Mouse (Mus musculus) limb, embryonic 11.5 days (tissue): ENCODE results near the gene Tada1. TPM values are rescaled to one million over a fixed set of nuclear protein-coding genes. Genes with fewer than 3 reads are reported as not detected.
A peak's percentile ranks its signal among the peaks of the same experiment; 100 is the strongest.

ENCODE experiments used
- ATAC-seq: fragments of 200-750 bp; cut with Nextera tagmentation; 2 replicates; pipeline ENCODE4 v1.8.0; 2017; ENCODE audit warnings: low read depth; ENCODE audit not compliant: insufficient number of reproducible peaks, low FRiP score, low TSS enrichment
- DNase-seq: peaks from one replicate; pipeline ENCODE4 v3.0.0-alpha.2; 2015; ENCODE audit warnings: low spot score
- H3K27ac ChIP-seq: fragments of 300-500 bp; sonication (generic); replicated peaks from 2 replicates; pipeline ENCODE4 v1.5.1; 2014; ENCODE audit warnings: low read depth, mild to moderate bottlenecking, low read length
- H3K27me3 ChIP-seq: fragments of 300-500 bp; sonication (generic); 2 replicates; pipeline ENCODE4 v1.6.1; 2014; ENCODE audit warnings: mild to moderate bottlenecking, low read length, mixed read lengths; ENCODE audit not compliant: control insufficient read depth, insufficient read depth
- H3K36me3 ChIP-seq: fragments of 300-500 bp; sonication (generic); 2 replicates; pipeline ENCODE4 v1.6.1; 2014; ENCODE audit warnings: mild to moderate bottlenecking, low read length, moderate library complexity, mixed read lengths; ENCODE audit not compliant: control insufficient read depth, insufficient read depth
- H3K4me1 ChIP-seq: fragments of 300-500 bp; sonication (generic); 2 replicates; pipeline ENCODE4 v1.6.1; 2014; ENCODE audit warnings: low read length, mixed read lengths; ENCODE audit not compliant: control insufficient read depth, insufficient read depth
- H3K4me2 ChIP-seq: fragments of 300-500 bp; sonication (generic); 2 replicates; pipeline ENCODE4 v1.6.1; 2014; ENCODE audit warnings: low read depth, mild to moderate bottlenecking, moderate library complexity; ENCODE audit not compliant: severe bottlenecking
- H3K4me3 ChIP-seq: fragments of 300-500 bp; sonication (generic); 2 replicates; pipeline ENCODE4 v1.5.1; 2014; ENCODE audit warnings: low read depth, low read length
- H3K9ac ChIP-seq: fragments of 300-500 bp; sonication (generic); 2 replicates; pipeline ENCODE4 v1.6.1; 2014; ENCODE audit warnings: mild to moderate bottlenecking, low read length
- H3K9me3 ChIP-seq: fragments of 300-500 bp; sonication (generic); 2 replicates; pipeline ENCODE4 v1.6.1; 2016; ENCODE audit warnings: low read length; ENCODE audit not compliant: control insufficient read depth
- WGBS: fragments of 180-500 bp; shearing (Covaris S2); extraction: QIAGEN DNeasy Blood & Tissue Kit; methylation state at CpG from one replicate; pipeline ENCODE4 v1.1.7; 2014; 5-methylcytosine and 5-hydroxymethylcytosine counted together
- polyA plus RNA-seq: library from polyadenylated mRNA; unstranded; fragments of >200 nt; fragmentation: Nextera tagmentation; extraction: Ambion mirVana; gene quantifications from 2 replicates; pipeline ENCODE4 v1.2.1, GENCODE M21; 2014

The Tada1 gene
- polyA plus RNA-seq, 1 experiment from 2014 or later, result 67.8 TPM

DNA sequence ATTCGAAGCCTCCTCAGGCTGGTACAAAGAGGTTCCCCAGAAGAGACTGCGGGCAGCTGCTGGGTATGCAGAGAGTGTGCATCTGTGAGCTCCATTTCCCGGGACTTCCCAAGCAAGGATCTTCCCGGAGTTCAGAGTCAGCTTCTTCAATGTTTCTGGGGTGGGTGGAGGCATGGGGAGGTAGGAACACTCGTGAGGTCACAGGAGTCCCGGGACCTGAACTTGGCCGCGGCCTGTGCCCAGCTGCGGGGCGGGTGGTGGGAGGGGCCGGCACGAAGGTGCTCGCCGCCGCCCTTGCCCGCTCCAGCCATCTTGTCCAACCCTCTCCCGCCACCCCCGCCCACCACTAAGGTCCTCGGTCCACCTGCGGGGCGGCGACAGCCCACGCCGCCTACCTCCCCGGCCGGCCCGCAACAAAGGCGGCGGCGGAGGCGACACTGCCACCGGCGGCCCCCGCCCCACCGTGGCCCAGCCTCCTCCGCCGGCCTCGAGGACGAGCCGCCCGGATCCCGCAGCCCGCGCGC lies 30.3 kb downstream of the Tada1 start:
- Histone ChIP-seq H3K4me3 (peak overlapping the region; percentile 55), H3K36me3 (peaks cover 10% of the 10 kb centered on the region; the same call in 1 of the 2 replicates), H3K9ac (peak overlapping the region; percentile 80), H3K27ac (no peak overlapping the region), H3K27me3 (no peaks in the 10 kb centered on the region), H3K4me2 (peak overlapping the region; percentile 69), H3K4me1 (peaks cover 10% of the 10 kb centered on the region), H3K9me3 (peaks cover 5% of the 10 kb centered on the region; the same call in 1 of the 2 replicates)
- DNase-seq, result peak; percentile 68
- ATAC-seq, result peak; percentile 82
- WGBS, result 6% methylated on average over 14 of the region's 45 CpGs

DNA sequence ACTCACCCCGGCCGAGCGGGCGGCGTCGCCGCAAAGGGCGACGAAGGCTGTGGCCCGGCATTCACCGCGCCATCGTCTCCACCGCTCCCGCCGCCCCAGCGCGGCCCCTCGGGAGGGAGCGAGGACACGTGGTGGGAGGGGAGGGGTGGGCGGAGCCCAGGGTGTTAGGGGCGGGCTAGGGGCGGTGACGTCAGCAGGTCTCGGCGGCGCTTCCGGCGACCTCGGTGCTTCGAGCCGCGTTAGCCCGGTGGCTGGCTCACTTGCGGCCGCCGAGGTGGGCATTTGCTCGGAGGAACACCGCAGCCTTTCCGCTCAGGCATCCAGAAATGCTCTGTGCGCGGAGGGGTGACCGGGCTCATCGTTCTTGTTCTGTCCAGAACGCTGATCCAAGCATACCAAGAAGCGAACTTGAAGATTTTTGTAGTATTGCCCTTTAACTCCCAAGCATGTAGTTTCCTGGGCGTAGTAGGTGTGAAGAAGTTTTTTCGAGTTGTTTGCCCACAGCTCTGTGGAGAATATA lies 30.9 kb downstream of the Tada1 start, which contains the start of gene Pogk:
Pogk (minus strand) TSS at position 163 of the 520 bp plus-strand sequence.
- ATAC-seq (peak; percentile 90), DNase-seq (peak; percentile 88)
- peaks cover 10% of the 10 kb centered on the region for H3K4me1 ChIP-seq
- WGBS, result 9% methylated on average over 46 of the region's 49 CpGs
- peak within 1 kb of the TSS; percentile 55 for H3K4me3 ChIP-seq
- H3K27me3 ChIP-seq, result no peaks in the 10 kb centered on the region
- H3K9me3 ChIP-seq, result peaks cover 5% of the 10 kb centered on the region; the same call in 1 of the 2 replicates
- H3K27ac ChIP-seq, result no peak within 1 kb of the TSS
- H3K9ac ChIP-seq, result peak within 1 kb of the TSS; percentile 80
- peaks cover 8% of the 10 kb centered on the region; the same call in 1 of the 2 replicates for H3K36me3 ChIP-seq
- H3K4me2 ChIP-seq, result peak within 1 kb of the TSS; percentile 69

DNA sequence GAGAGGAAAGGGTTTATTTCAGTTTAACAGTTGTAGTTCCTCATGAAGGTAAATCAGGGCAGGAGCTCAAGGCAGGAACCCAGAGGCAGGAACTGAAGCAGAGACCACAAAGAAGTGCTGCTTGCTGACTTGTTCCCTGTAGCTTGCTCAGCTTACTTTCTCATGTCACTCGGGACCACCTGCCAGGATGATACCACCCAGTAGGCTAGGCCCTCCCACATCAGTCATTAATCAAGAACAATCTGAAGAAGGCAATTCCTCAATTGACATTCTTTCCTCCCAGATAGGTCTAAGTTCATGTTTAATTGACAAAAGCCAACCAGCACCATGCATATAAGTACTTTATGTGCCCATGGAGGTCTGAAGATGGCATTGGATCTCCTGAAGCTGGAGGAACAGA lies 32.6 kb downstream of the Tada1 start:
- H3K9ac ChIP-seq, result no peak overlapping the region
- H3K9me3 ChIP-seq, result peaks cover 5% of the 10 kb centered on the region; the same call in 1 of the 2 replicates
- H3K4me1 ChIP-seq, result peaks cover 5% of the 10 kb centered on the region; the same call in 1 of the 2 replicates
- DNase-seq (no peak), ATAC-seq (no peak)
- no peaks in the 10 kb centered on the region for H3K27me3 ChIP-seq
- no peak overlapping the region for H3K27ac ChIP-seq
- H3K4me2 ChIP-seq, result no peak overlapping the region
- peaks cover 5% of the 10 kb centered on the region; the same call in 1 of the 2 replicates for H3K36me3 ChIP-seq
- WGBS, result 94% methylated on average over 1 of the region's 1 CpGs
- no peak overlapping the region for H3K4me3 ChIP-seq

DNA sequence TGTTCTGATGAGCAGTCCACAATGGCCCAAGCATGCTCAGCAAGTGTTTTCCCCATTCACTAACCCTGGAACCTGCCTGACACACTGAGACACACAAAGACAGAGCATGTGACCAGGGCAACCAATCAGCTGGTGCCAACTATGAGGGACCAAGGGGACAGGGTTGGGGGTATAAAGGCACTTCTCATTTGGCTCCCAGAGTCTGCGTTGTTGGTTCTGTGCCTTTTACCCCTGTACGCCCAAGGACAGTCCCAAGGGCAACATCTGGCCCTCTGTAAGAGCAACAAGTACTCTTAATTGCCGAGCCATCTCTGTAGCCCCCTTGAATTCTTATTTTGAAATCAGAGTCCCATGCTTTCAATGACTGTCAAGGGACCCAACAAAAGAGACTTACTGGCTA lies 33.4 kb downstream of the Tada1 start:
- Histone ChIP-seq H3K27me3 (no peaks in the 10 kb centered on the region), H3K4me1 (peaks cover 5% of the 10 kb centered on the region; the same call in 1 of the 2 replicates), H3K9me3 (peaks cover 5% of the 10 kb centered on the region; the same call in 1 of the 2 replicates), H3K36me3 (peaks cover under 1% of the 10 kb centered on the region; the same call in 1 of the 2 replicates), H3K4me3 (no peak overlapping the region), H3K27ac (no peak overlapping the region), H3K4me2 (no peak overlapping the region), H3K9ac (no peak overlapping the region)
- no peak for DNase-seq
- no peak for ATAC-seq
- 89% methylated on average over 3 of the region's 3 CpGs for WGBS

DNA sequence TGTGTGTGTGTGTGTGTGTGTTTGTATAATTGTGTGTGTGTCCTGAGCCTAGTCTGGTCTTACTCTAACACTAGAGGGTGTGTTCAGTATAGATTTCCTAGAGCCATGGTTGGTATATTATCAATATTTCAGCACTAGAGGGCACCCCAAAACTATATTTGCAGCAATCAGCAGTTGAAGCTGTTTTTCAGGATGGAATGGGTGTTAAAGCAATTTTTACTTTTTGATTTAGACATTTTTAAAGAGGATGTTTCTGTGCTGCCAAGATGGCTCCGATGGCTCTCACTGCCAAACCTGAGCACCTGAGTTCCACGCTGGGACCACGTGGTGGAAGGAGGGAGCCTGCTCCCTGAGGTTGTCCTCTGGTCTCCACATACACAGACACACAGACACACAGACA lies 50.2 kb downstream of the Tada1 start:
- DNase-seq, result no peak
- ATAC-seq, result no peak

DNA sequence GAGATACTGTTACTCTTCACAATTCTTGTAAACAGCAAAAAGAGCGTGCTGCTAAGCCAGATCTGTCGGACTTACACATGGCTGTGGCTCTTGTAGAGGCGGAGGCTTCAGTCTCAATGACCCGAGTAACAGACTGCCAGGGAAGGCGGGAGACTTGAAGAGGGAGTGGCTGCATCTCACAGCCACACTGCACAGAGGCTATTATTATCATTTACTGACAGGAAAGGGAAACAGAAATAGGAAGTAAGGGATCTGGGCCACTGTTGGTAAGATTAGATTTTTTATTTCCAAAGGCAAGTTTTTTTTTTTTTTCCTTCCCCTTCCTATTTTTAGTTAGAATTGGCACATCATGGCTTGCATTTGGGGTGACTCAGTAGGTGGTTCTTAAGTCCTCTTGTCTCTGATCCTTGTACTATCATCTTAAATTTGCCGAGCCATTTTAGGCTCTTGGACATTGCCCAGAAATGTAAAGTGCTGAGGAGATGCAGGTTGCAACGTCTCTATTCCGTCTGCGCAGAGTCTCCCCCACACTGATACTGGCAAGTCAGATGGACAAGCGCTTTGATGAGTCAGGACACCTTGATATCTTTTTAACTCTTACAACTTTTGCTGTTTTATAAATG lies 51.0 kb downstream of the Tada1 start:
- Histone ChIP-seq H3K9me3 (no peaks in the 10 kb centered on the region), H3K4me1 (no peaks in the 10 kb centered on the region), H3K27me3 (no peaks in the 10 kb centered on the region), H3K27ac (no peak overlapping the region), H3K9ac (no peak overlapping the region), H3K4me3 (no peak overlapping the region), H3K36me3 (no peaks in the 10 kb centered on the region), H3K4me2 (no peak overlapping the region)
- DNase-seq (no peak), ATAC-seq (no peak)
- WGBS, result 70% methylated on average over 10 of the region's 10 CpGs

More for the DNA sequence above, 50.2 kb downstream of the Tada1 start:
- Histone ChIP-seq H3K4me3 (no peak overlapping the region), H3K9ac (no peak overlapping the region), H3K27ac (no peak overlapping the region), H3K4me1 (no peaks in the 10 kb centered on the region), H3K4me2 (no peak overlapping the region), H3K27me3 (no peaks in the 10 kb centered on the region), H3K36me3 (no peaks in the 10 kb centered on the region), H3K9me3 (no peaks in the 10 kb centered on the region)
- WGBS, result 81% methylated on average over 3 of the region's 3 CpGs

DNA sequence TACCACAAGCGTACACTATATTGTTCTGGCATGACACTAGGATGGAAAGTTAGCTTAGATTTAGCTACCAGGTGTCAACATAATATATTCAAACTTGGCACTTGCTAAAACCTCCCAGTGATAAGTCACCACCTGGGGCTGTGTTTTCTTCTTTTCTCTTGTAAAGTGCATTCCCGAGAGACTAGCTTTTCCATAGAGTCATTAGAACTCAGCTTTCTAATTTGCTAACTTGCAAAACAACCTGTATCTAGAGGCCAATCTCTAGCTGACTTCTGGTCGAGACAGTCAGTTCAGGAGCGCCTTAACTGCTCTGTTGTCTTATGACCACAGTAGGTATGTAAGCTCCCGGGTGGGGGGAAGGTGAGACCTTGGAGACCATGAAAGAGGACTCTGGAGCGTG lies 60.5 kb downstream of the Tada1 start:
- H3K27ac ChIP-seq, result no peak overlapping the region
- H3K4me1 ChIP-seq, result no peaks in the 10 kb centered on the region
- no peaks in the 10 kb centered on the region for H3K27me3 ChIP-seq
- no peak overlapping the region for H3K4me2 ChIP-seq
- 67% methylated on average over 6 of the region's 6 CpGs for WGBS
- ATAC-seq (no peak), DNase-seq (no peak)
- H3K4me3 ChIP-seq, result no peak overlapping the region
- no peak overlapping the region for H3K9ac ChIP-seq
- H3K36me3 ChIP-seq, result no peaks in the 10 kb centered on the region
- H3K9me3 ChIP-seq, result no peaks in the 10 kb centered on the region

DNA sequence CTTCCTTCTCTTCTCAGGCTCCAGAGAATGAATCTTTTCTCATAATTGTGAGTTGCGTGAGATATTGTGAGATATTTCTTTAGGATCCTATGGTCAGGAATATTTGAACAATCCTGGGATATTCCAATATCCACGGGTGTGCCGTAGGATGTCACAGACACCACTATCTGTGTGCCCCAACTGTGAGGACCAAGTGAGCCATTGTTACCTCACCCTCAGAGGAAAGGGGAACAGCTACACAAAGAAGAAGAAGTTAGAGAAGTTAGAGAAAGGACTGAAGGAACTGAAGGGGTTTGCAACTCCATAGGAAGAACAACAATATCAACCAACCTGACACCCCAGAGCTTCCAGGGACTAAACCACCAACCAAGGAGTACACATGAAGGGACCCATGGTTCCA lies 63.1 kb downstream of the Tada1 start:
- ATAC-seq (no peak), DNase-seq (no peak)
- Histone ChIP-seq H3K27ac (no peak overlapping the region), H3K9ac (no peak overlapping the region), H3K4me2 (no peak overlapping the region), H3K4me3 (no peak overlapping the region), H3K9me3 (no peaks in the 10 kb centered on the region), H3K36me3 (no peaks in the 10 kb centered on the region), H3K4me1 (no peaks in the 10 kb centered on the region), H3K27me3 (no peaks in the 10 kb centered on the region)
- 90% methylated on average over 3 of the region's 3 CpGs for WGBS
